Mouse (Mus musculus) G1E-ER4 (cell line): ENCODE data around the gene Trpc1. TPM values are rescaled to one million over a fixed set of nuclear protein-coding genes. Genes with fewer than 3 reads are reported as not detected.

Source experiments
- GATA1 ChIP-seq: IDR thresholded peaks from one replicate; pipeline ENCODE4 v1.8.0; 2012; ENCODE audit warnings: low read length, inconsistent platforms
- polyA plus RNA-seq: library from polyadenylated mRNA; stranded (reverse); fragments of >175 nt; gene quantifications from 2 replicates; pipeline ENCODE4 v1.2.3, GENCODE M21; 2012

The Trpc1 gene
- polyA plus RNA-seq, result not detected in 2 replicates

- no peak for TF ChIP-seq GATA1
These were observed at the start of gene Trpc1 for GRCm38 (mm10) chr9:95750037-95750511. Gene Trpc1 (minus strand): TSS chr9:95750375.

- TF ChIP-seq GATA1, result no peak
These were observed 46.1 kb upstream of the Trpc1 start for GRCm38 (mm10) chr9:95796323-95796722.

GRCm38 (mm10) chr9:95795844-95796243 lies 45.7 kb upstream of the Trpc1 start:
- TF ChIP-seq GATA1, result no peak

GRCm38 (mm10) chr9:95795077-95795784 lies 45.1 kb upstream of the Trpc1 start:
- TF ChIP-seq GATA1, result no peak

- TF ChIP-seq GATA1, result no peak
These were observed 44.0 kb upstream of the Trpc1 start for GRCm38 (mm10) chr9:95793986-95794744.

GRCm38 (mm10) chr9:95784888-95785511 lies 34.8 kb upstream of the Trpc1 start:
- TF ChIP-seq GATA1, result no peak

GRCm38 (mm10) chr9:95783646-95784293 lies 33.6 kb upstream of the Trpc1 start:
- no peak for TF ChIP-seq GATA1

- no peak for TF ChIP-seq GATA1
These were observed 21.5 kb upstream of the Trpc1 start for GRCm38 (mm10) chr9:95771671-95772070.

- no peak for TF ChIP-seq GATA1
These were observed 13.0 kb upstream of the Trpc1 start for GRCm38 (mm10) chr9:95763218-95763617.

- no peak for TF ChIP-seq GATA1
These were observed 12.1 kb upstream of the Trpc1 start for GRCm38 (mm10) chr9:95762228-95762627.

GRCm38 (mm10) chr9:95761381-95761780 lies 11.2 kb upstream of the Trpc1 start:
- no peak for TF ChIP-seq GATA1

- TF ChIP-seq GATA1, result no peak
These were observed 571 bp upstream of the Trpc1 start for GRCm38 (mm10) chr9:95750746-95751145.

GRCm38 (mm10) chr9:95749461-95749928 lies 680 bp downstream of the Trpc1 start:
- no peak for TF ChIP-seq GATA1

GRCm38 (mm10) chr9:95747298-95747697 lies 2.9 kb downstream of the Trpc1 start:
- TF ChIP-seq GATA1, result no peak

- no peak for TF ChIP-seq GATA1
These were observed 5.1 kb downstream of the Trpc1 start for GRCm38 (mm10) chr9:95744845-95745613.
